Mouse (Mus musculus) bone marrow, adult 2 months (tissue): ENCODE measurements around the gene Rnf17.

Experiments used
- CTCF ChIP-seq: fragments of 200-500 bp; IDR thresholded peaks from 2 replicates; pipeline ENCODE4 v1.5.1; 2011; ENCODE audit warnings: low read length, control low read depth; ENCODE audit not compliant: control insufficient read depth, insufficient read depth
- POLR2A ChIP-seq: fragments of 200-500 bp; IDR thresholded peaks from 2 replicates; pipeline ENCODE4 v1.6.1; 2011; ENCODE audit warnings: low read depth, mild to moderate bottlenecking, control low read depth, low read length, borderline replicate concordance; ENCODE audit not compliant: control insufficient read depth

DNA sequence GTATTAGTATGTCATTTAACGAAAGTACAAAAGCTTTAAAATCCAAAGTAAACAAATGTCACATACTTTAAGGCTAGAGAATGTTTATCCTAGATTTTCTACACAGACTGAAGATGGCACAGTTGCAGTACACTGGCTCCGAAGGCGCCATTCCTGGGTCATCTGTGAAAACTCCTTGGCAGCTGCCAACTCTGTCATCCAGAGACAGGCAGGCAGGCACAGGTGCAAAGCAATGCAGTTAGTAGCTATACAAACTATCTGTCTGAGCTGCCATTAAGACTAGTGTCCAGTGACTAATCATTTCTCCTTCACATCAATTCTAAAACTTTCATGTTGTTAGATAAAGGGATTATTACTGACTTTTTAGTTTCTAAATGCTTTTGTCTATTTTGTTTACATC lies 156.8 kb downstream of the Rnf17 start:
- TF ChIP-seq CTCF = no peak
- no peak for TF ChIP-seq POLR2A
